Mouse (Mus musculus) thymus, adult 2 months (tissue): ENCODE results near the gene Adipor2.

ENCODE experiments used
- CTCF ChIP-seq: fragments of 200-500 bp; IDR thresholded peaks from 2 replicates; pipeline ENCODE4 v1.5.1; 2012; ENCODE audit warnings: mild to moderate bottlenecking, control low read depth, low read length, moderate library complexity, borderline replicate concordance; ENCODE audit not compliant: control insufficient read depth, poor library complexity, insufficient read depth; ENCODE audit errors: extremely low read depth
- POLR2A ChIP-seq: fragments of 200-500 bp; IDR thresholded peaks from 2 replicates; pipeline ENCODE4 v1.6.1; 2012; ENCODE audit warnings: mild to moderate bottlenecking, low read length, control low read depth, moderate library complexity; ENCODE audit not compliant: control insufficient read depth, poor library complexity, insufficient read depth; ENCODE audit errors: extremely low read depth

DNA sequence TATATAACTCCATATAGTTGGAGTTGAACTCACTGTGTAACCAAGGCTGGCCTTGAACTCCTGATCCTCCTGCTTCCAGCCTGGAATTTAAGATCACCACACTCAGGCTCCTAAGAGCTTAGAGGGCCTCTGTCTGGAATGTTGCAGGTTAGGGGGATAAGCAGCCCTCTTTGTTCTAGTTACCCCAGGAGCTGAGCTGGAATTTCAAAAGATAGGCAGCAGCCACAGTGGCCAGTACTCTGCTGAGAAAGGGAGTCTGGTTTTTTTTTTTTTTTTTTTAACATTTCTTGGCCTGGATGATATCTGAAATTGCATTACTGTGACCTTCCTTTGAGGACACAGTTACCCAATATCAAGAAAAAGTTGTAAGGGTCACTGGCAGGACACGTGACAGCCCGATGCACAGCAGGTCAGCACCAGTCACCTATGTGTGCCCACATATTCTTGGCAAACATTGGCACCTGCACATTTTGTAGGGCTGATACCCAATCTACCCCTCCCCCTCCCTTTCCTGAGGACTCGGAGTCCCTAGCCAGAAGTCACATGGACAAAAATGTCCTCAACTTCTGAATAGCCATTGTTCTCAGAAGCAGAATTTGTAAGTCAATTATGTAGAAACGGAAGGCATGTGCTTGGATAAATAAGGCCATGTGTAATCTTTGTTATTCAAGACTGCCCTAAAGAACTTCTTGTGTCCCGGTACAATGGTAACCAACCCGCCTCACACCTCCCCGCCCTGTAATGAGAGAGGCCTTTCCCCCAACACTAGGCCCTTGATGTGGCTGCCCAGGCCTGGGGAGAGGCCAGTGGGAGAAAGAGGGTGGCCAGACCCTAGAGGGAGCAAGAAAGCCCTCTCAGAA is 1.1 kb upstream of the Adipor2 start:
- TF ChIP-seq POLR2A = no peak
- TF ChIP-seq CTCF = no peak
